Mouse (Mus musculus): ENCODE measurements at regions not wholly inside any gene's neighbourhood (a gene's known extent, or its start where the extent isn't known, plus 50 kb on each side); places are given as distances from the start of the nearest gene placed in this dataset.

DNA sequence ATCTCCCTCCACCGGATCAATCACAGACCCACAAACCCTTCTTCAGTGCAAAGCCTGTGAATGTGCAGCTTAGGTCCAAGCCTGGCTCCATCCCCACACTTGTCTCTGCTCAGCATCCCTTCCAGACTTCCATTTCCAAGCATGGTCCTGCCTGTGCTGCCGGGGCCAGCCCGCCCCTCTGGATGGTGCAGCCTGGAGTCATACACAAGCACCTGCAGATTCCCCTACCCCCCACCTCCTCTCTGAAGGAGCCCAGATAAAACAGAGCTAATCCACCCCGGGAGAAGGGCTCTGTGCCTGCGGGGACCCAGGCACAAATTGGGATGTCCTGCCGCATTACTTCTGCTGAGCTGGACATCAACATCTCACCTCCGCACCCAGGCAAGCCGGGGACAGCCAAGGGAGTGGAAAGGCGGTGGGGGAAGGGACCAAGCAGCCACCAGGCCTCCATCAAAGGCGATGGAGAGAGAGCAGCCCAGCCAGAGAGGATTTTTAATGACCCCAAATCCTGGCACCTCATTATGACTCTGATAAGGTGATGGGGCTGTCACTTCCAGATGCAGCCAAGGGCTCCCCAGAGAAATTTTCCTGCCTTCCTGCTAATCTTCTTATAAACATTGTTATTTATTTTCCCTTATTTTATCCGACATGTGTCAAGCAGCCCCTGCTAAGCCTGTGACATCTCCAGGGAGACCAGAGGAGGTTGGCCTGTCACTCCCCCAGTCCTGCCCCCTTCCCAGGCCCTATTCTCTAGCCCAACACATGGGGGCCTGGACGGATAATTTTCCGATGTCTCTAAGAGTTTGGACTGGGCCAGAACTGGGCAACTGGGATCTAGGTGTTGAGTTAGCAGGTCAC, 105.5 kb upstream of the Unc5b start:
- DNase-seq (ENCODE audit: low spot score in 2 of 2), result no peak

DNA sequence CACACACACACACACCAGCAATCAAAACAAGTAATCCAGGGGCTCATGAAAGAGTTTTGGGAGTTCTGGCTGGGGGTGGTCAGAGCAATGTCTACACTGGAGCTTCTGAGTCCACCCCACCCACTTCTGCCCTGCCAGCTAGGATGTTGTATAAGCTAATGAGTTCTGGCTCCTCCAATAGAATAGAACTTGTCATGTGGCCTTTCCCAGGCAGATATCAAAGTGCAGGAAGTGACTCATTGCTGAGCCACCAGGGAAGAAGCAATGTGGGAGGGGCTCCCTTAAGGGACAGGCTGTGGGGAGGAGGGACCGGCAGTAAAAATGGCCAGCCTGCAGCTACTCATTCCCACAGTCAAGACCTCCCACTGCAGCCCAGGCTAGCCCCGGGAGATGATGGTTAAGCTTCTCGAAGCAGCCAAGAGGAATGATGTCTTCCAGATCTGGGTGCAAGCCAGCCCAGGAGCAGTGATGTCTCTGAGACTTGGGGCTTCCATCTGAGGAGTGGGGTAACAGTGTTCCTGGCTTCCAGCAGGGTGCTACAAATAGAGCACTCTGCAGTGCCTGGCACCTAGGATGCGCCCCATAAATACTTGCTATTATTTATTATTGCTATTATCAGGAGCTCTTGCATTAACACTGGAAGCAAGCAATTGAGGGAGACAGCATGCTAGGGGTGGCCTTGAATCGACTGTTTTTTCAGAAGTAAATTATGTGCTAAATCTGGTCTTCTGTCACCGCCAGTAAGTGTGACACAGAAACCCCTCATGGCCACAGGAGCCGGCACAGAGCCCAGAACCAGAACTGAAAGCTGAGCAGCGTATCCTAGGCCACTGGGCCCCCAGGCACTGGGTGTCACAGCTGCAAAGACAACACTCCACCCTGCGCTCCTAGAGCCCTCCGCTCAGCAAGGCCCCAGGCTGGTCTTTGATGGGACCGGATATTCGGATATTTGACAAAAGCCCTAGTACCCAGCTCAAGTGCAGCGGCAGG, 103.2 kb upstream of the Unc5b start:
- no peak for DNase-seq (ENCODE audit: low spot score in 2 of 2)

DNA sequence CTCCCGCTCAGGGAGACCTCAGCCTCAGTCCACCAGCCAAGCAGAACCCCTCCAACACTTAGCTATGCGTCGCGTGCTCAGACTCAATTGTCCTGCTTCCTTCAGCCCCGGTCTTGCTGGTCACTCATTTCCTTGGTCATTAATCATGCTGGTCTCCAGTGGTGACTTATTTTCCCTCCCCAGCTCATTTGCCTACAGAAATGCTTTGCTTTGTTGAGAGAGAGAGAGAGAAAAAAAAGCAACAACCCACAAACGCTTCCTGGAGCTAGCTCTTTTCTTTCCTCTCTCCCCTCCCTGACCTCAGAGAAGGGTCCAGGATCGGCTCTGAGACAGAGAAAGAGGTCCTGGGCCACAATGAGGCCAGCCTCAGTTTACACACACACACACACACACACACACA, 102.5 kb upstream of the Unc5b start:
- DNase-seq (ENCODE audit: low spot score in 2 of 2), result no peak

DNA sequence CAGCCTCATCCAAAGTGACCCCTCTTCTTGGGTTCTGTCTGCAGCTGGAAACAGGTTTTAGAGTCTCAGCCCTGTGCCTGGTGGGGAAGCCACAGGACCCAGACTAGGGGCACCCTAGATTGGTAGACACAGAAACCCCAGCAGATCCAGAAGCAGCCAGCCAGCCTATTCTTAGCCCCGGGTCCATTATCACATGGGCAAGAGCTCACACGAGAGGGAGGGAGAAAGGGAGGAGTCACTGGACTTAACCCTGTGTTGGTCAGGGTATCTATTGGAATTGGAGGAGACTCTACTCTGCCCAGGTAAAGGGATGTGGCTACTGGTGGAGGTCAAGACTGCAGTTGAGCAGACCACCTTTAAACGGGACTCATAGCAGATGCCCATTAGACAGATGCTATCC, 101.5 kb upstream of the Unc5b start:
- no peak for DNase-seq (ENCODE audit: low spot score in 2 of 2)

DNA sequence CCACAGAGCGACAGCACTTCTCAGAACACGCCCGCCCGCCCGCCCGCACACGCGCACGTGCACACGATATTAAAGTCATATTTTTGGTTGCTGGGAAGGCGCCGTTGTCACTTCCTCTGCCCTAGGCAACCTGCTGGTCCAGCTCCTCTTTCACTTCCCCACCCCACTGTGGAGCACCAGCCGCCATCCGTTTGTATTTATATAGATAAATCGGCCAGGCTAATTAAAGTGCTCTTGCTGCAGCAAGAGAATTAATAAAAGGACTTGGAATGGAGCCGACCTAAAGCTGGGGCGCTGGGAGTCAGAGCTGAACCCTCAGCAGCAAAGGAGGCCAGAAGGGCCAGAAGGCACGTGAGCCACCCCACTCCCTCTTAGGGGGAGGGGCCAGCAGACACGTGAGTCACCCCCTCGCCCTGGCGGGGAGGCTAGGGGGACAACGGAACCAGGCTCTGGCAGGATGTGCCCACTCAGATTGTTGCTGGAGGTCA, 100.6 kb upstream of the Unc5b start:
- DNase-seq (ENCODE audit: low spot score in 2 of 2), result peak; percentile 3 to 48

DNA sequence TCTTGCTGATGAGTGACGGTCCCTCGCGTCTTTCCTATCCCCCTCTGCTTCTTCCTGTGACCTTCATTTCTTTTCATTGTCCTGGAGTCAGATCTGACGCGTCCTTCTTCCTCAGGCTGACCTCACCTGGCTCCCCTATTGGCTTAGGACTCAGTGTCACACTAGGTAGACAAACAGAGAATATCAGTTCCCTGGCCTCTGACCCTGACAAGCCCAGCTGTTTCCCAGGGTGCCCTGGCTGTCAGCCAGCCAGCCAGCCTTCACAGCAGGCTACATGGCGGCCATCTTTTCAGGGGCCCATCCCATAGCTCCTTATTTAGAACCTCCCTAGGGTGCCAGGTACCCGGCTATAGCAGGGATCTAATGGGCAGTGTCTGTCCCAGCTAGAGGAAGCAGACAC, 97.3 kb upstream of the Unc5b start:
- DNase-seq (ENCODE audit: low spot score in 2 of 2), result no peak

DNA sequence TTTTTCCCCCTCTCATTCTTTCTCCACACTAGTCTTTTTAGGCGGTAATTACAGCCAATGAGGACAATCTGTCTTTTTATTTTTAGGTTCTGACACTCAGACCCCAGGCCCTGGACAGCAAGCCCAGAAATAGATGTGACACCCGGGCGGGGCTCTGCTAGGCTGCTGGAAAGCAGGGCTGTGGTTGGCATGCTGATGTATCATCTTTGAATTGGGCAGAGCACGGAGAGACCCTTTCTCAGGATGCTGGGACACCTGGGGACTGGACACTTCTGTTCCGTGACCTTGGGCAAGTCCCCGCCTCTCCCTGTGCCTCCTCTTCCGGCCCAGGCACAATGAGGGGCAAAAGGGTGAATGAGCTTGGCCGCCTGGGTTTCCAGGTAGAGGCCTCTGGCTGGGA, 96.8 kb upstream of the Unc5b start:
- no peak for DNase-seq (ENCODE audit: low spot score in 2 of 2)

DNA sequence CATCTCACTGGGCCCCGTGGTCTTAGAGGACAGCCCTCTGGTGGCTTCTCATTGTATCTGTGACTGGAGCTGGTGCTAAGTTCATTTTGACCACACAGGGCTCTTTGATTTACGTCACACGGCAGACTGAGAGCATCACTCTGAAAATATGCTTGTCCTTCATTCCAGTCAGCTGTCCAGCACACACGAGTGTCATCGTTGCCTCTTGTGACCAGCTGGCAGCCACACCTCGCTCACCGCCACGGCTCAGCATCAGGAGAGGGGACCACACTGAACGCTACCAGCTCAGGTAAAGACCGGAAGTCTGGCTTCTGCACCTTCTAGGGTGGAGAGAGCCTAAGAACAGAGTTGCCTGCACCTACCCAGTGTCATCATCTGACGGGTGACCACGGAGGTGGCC, 95.3 kb upstream of the Unc5b start:
- DNase-seq (ENCODE audit: low spot score in 2 of 2), result no peak

DNA sequence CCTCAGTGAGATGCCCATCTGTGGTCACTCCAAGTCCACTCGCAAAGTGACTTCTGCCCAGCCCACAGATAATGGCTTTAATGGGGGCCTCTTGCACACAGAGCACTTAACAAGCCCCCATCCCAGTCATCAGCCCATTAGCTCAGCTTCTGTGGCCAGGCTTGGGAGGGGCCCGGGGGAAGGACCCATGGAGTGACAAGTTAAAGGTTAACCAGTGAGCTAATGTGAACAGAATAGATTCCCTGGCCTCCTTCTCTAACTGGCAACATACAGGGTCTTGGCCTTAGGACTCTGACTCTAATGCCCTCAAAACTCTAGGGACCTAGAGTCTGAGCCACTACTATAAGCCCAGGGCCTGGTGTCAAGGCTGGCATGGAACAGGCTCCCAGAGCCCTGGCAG, 94.3 kb upstream of the Unc5b start:
- no peak for DNase-seq (ENCODE audit: low spot score in 2 of 2)

DNA sequence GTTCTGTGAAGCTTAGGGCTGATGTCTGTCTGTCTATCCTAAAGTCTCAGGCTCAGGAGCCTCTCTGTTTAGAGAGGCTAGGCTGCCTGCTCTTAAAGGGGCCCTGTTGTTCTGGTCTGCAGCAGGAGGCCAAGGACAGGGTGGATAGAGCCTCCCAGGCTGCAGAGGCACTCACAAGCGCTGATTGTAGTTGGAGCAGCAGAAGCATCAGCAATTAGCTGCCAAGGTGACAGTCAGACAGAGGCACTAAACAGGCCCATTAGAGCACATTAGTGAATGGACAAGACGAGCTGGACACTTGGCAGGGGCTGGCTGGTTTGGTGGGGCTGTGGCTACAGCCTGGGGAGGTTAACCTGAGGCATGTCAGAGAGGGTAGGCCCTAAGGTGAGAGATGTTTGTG, 93.8 kb upstream of the Unc5b start:
- no peak for DNase-seq (ENCODE audit: low spot score in 2 of 2)

DNA sequence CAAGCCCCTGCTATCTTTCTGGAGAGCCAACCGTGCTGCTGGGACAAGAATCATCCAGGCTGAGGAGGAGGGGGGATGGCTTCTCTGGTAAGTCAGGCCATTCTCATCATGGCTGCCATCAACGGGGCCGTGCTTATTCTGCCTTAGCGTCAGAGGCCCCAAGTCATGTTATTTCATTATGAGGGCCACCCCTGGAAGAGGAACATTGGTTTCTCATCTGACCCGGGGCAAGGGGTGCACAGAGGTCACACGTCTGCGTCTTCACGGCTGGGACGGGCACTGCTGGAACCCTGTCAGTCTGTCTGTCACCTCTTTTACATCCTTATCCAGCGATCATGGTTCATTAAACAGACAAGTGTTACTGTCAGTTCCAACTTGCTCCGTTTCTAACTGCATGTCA, 92.4 kb upstream of the Unc5b start:
- no peak for DNase-seq (ENCODE audit: low spot score in 2 of 2)

DNA sequence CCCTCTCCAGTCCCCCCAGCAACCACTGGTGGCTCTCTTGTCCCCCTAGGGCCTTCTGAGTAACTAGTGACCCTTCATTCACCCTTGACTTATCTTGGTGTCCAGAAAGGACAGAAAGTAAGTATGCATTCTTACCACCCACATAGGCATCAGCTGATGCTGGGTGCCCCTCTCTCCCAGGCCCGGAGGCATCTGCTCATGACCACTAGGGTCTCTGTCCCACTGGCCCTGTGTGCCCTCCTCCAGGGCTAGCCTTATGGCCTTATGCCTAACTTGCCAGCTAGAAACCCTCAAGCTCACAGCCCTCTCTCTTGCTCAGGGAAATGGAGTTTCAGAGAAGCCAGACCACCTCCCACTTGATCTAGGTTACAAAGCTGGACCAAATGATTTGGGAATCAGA, 89.2 kb upstream of the Unc5b start:
- no peak for DNase-seq (ENCODE audit: low spot score in 2 of 2)

DNA sequence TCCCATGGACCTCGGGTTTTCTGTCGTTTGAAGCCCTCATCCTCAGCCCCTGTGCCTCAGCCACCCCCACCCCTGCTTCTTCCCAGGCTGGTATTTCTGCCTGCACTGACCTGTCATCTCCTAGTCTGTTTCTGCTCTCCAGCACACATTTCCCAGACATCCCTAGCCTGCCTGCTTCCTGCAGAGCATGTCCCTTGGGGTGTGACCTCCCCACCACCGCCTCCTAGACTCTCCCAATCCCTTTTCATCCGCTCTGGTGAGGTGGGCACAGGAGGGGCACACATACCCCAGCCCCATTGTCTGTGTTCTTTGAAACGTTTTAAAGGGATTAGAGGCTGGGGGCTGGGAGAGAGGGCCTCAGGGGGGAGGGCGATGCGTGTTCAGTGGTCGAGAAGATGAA, 86.6 kb upstream of the Unc5b start:
- no peak for DNase-seq (ENCODE audit: low spot score in 2 of 2)

DNA sequence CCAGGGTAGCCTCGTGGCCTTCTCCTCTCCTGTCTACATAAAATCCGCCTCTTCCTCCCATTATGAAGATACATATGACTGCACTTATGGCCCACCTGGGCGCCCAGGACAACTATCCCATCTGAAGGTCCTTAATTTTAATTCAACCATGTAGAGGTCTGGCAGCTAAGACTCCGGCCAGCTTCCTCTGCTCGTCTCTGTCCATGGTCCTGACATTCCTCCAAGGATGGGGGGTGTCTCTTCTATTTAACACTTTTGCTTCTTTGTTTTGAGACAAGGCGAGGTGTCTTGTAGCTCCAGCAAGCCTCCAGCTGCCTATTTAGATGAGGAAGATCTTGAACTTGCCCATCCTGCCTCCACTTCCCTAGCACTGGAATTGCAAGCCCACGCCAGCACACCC, 83.0 kb upstream of the Unc5b start:
- no peak for DNase-seq (ENCODE audit: low spot score in 2 of 2)

DNA sequence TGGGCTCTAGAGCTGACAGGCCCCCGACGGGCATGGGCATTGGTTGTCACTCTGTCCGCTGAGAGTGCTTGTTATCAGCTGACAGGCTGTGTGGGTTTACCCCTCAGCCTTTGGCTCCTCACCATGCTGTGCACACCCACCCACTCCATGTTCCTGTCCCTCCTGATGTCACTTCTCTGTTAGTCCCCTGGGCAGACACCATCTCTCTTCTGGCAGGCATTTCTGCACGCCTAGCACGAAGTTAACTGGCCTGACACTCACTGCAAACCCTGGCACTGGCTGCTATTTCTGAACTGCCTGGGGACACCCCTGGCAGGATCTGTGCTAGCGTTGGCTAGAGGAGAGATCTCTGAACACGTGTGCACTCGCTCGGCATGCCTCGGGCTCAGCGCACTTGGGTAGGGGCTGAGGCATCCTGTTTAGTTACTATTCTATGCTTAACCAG, 82.1 kb upstream of the Unc5b start:
- DNase-seq (ENCODE audit: low spot score in 2 of 2), result no peak

DNA sequence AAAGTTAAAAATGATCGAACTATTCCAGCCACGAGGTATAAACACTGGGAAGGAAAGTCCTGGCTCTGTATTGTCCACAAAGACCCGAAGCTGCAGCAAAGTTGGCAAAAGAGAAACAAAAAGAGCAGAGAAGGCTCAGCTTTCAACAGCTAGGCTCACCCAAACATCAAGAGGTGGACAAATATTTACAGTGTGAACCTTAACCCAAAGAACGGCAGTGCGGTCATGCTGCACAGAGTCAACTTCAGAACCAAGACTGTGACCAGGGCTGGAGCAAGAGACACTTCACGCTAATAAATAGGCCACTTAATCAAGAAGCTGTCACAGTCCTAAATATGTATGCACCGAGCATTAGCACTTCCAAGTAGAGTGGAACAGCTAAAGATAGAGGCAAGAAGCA, 73.0 kb upstream of the Unc5b start:
- no peak for DNase-seq (ENCODE audit: low spot score in 2 of 2)

DNA sequence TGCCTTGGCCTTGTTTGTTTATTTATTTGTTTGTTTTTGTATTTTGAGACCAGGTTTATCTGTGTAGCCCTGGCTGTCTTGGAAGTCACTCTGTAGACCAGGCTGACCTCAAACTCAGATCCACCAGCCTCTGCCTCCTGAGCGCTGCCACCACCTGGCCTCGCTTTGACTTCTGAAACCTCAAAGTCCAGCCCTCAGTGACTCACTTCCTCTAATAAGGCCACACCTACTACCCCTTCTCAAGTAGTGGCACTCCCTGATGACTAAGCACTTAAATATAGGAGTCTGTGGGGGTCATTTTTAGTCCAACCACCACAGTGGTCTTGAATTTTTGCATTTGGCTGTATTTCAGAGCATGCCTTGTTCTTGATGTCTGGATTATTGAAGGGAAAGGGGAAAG, 69.6 kb upstream of the Unc5b start:
- no peak for DNase-seq (ENCODE audit: low spot score in 2 of 2)

DNA sequence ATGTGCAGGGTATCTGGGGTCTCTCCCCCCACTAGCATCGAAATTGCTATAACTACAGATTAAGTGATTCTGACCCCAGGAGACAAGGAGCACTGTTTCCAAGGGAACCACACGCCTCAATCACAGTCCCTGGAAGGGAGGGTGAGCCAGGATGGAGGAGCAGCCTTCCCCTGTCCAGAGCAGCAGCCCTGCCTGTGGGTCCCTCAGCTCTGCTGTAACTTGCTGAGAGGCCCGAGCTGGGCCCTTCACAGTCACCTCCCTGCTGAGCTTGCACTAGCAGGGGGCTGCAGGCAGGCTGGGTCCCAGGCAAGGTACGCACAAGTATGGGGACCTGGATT, 62.4 kb upstream of the Unc5b start:
- no peak for DNase-seq (ENCODE audit: low spot score in 2 of 2)

DNA sequence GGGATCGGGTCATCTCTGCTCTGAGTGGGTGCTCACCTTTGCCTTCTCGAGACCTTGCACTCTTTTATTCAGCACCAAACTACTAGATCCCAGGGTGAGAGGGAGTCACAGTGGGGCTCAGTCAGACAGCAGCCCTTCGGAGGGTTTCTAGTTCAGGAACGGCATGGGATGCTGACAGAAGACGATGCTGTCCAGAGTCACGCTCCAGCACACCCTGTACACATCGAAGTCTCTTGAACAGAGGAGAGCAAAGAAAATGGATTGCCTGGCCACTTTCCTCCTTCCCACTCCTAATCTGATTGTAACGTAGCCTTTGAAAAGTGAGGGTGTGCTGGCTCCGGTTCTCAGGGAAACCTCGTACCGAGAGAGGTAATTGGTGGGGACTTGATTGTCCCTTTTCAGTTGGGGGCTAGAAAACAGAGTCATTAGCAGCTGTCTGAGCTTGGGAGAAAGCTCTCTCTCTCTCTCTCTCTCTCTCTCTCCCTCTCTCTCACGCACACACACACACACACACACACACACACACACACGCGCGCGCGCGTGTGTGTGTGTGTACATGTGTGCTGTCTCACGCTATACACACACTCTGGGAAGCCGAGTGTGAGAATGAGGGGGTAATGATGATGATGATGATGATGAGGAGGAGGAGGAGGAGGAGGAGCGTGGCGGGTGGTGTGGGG, 61.9 kb upstream of the Unc5b start:
- no peak for DNase-seq (ENCODE audit: low spot score in 2 of 2)

DNA sequence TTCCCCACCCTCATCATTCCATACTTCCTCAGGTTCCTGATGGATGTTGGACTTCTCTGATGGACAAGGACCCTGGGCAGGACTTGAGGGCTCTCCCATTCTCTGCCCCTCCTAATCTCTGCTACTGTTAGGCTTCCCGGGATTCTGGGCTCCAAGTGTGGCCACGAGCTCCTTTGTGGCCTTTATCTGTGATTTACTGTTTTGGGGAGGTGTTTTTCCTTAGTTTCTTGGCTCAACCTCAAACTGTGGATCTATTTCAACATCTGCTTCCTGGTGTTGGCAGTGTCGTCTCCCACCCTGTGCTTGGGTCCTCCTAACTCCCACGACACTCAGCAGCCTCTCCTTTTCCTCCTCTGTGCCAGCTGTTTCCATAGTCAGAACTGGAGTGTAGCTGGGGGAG, 61.3 kb upstream of the Unc5b start:
- no peak for DNase-seq (ENCODE audit: low spot score in 2 of 2)

DNA sequence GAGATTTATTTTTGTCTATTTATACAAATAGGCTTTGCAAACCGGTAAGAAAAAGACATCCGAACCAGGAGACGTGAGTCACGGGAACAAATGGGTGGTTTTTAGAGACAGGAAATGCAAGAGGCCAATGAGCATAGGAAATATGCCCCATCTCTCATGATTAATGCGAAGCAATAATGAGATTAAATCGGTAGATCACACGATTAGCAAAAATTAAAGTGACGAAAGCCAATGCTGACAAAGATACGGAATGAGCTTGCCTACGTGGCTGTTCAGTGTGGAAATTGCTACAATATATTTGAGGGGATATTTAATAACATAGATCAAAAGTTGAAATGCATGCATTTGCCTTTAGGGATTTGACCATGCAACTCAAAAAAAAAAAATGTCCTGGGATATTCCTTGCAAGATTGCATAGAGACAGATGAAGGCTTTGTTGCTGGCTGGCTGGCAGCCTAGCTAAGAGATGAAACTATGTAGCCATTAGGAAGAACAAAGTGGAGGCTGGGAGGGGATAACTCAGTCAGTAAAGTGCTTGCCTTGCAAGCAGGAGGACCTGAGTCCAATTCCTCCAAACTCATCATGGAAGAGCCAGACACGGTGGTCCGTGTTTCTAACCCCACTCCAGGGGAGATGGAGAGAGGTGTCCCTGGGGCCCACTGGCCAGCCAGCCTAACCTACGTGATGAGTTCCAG, 60.2 kb upstream of the Unc5b start:
- DNase-seq (ENCODE audit: low spot score in 2 of 2), result no peak

DNA sequence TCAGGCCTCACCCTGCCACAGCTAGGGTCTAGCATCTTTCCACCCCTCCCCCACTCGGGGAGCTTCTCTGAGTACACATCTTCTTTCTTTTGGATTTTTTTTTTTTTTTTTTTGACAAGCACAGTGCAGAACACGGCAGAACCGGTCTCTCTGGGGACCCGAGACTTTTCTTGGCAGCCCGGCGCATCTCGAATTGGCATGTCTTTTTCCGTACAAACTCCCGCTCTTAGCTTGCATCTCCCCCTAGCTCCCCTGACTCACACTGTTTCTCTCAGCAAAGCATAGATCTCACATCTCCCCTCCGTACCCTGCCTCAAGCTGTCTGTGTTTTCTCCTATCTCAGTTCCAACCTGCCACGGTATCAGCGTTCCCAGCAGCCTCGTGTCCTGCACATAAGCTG, 58.4 kb upstream of the Unc5b start:
- DNase-seq (ENCODE audit: low spot score in 2 of 2), result no peak
